Mouse (Mus musculus): ENCODE results near the gene Runx3.

GRCm38 (mm10) chr4:135083089-135083488 lies 37.4 kb upstream of the Runx3 start:
- TF ChIP-seq POLR2A (IDR thresholded peaks at IDR 0.05; ENCODE audit: low read depth, low read length) (no peak), CTCF (IDR thresholded peaks at IDR 0.05; ENCODE audit: borderline replicate concordance, insufficient read depth, low read length) (no peak)

Measured in embryonic fibroblast, embryonic 13.5 days (primary cell).